Mouse (Mus musculus): Measurements from ENCODE around the gene Maml3.

DNA sequence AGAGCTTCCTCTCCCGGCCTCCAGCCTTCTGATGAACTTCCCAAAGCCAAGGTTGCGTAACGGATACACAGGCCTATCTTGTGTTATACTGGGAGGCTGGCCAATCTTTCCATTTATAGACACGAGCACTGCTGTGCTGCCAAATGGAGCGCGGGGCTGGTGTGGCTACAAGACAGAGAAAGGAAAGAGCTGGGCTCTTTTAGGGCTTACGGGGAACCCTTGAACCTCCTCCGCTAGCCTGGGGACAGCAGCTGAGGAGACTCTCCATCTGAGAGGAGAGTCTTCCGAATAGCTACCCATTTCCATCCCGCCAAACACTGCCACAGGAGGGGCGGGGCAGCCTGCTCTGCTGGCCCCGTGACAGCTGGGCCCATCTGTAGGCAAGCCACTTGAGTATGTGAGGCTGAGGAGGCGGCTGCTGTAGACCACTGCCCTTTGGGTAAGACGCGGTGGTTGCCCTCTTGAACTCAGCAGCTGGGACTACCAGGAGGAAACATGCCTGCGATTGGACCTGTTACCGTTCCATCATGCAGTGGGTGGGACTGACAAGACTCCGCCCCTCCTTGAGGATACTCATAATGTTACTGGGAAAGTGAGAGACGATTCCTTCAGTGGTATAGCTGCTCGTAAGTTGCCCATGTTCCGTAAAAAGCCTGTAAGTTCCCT is 396.0 kb downstream of the Maml3 start:
- TF ChIP-seq CTCF (IDR thresholded peaks at IDR 0.05; ENCODE audit: low read depth), result no peak
- TF ChIP-seq EP300 (optimal IDR thresholded peaks at IDR 0.05), result no peak

Measured in stomach, postnatal 0 days (tissue).